In genomic region chr17:56625495-56625894, GRCm38 (mm10) we compare ENCODE assay signal across 8 mouse cellular contexts. TPM values are rescaled to one million over a fixed set of nuclear protein-coding genes. Genes with fewer than 3 reads are reported as not detected.
A peak's percentile ranks its signal among the peaks of the same experiment; 100 is the strongest.
DNase-seq lines count a peak whose midpoint lies in the region; ATAC-seq and TF ChIP-seq lines count a peak whose summit lies in the region.

No protein-coding gene starts in this region.

- no peaks in the 10 kb centered on the region for H3K27me3 ChIP-seq in heart, postnatal 0 days (ENCODE audit: control insufficient read depth, insufficient read depth, low read length)
- H3K27me3 ChIP-seq in hindbrain, postnatal 0 days (ENCODE audit: insufficient read depth, low read length), result no peaks in the 10 kb centered on the region
- H3K27me3 ChIP-seq in midbrain, embryonic 16.5 days (ENCODE audit: control insufficient read depth, insufficient read depth, low read depth, low read length), result no peaks in the 10 kb centered on the region

- DNase-seq in heart, postnatal 0 days (ENCODE audit: low spot score), result no peak
- no peak for DNase-seq in heart, postnatal 36 days
- DNase-seq in adrenal gland, postnatal 10 days, result peak; percentile 62
- no peak for DNase-seq in hindbrain, postnatal 0 days (ENCODE audit: low spot score)
- DNase-seq in cerebellum, postnatal 10 days, result no peak
- no peak for DNase-seq in testis, postnatal 10 days (ENCODE audit: low spot score)
- DNase-seq in natural killer cell, adult 2 months (ENCODE audit: low spot score in 2 of 2), result no peak

- H3K9me3 ChIP-seq in heart, postnatal 0 days (replicated peaks; ENCODE audit: control insufficient read depth, low read length), result no peaks in the 10 kb centered on the region
- H3K9me3 ChIP-seq in hindbrain, postnatal 0 days (ENCODE audit: low read length), result no peaks in the 10 kb centered on the region
- no peaks in the 10 kb centered on the region for H3K9me3 ChIP-seq in midbrain, embryonic 16.5 days (replicated peaks; ENCODE audit: control insufficient read depth, low read length, poor library complexity, severe bottlenecking)

- no peak for ATAC-seq in heart, postnatal 0 days (ENCODE audit: insufficient read depth, low read depth)
- no peak for ATAC-seq in hindbrain, postnatal 0 days
- no peak for ATAC-seq in midbrain, embryonic 16.5 days

- peak overlapping the region; percentile 97; the same call in 1 of the 2 replicates for H3K4me2 ChIP-seq in heart, postnatal 0 days (ENCODE audit: low read depth, low read length)
- H3K4me2 ChIP-seq in hindbrain, postnatal 0 days (ENCODE audit: low read depth, low read length), result peak overlapping the region; percentile 79
- peak overlapping the region; percentile 87 for H3K4me2 ChIP-seq in midbrain, embryonic 16.5 days (ENCODE audit: low read length)

- H3K4me1 ChIP-seq in heart, postnatal 0 days (ENCODE audit: control insufficient read depth, insufficient read depth), result peaks cover 25% of the 10 kb centered on the region
- peaks cover 8% of the 10 kb centered on the region; the same call in 1 of the 2 replicates for H3K4me1 ChIP-seq in hindbrain, postnatal 0 days (ENCODE audit: insufficient read depth, low read length)
- peaks cover 19% of the 10 kb centered on the region for H3K4me1 ChIP-seq in midbrain, embryonic 16.5 days (ENCODE audit: control insufficient read depth, insufficient read depth, low read length)

- 31% methylated on average over 3 of the region's 3 CpGs for WGBS in heart, postnatal 0 days
- WGBS in hindbrain, postnatal 0 days, result 85% methylated on average over 3 of the region's 3 CpGs
- 78% methylated on average over 3 of the region's 3 CpGs for WGBS in midbrain, embryonic 16.5 days

- no peak overlapping the region for H3K4me3 ChIP-seq in heart, postnatal 0 days (ENCODE audit: low read depth, low read length)
- no peak overlapping the region for H3K4me3 ChIP-seq in hindbrain, postnatal 0 days (ENCODE audit: low read length)
- H3K4me3 ChIP-seq in midbrain, embryonic 16.5 days (ENCODE audit: low read depth, low read length), result no peak overlapping the region

- H3K27ac ChIP-seq in heart, postnatal 0 days (ENCODE audit: low read depth), result no peak overlapping the region
- no peak overlapping the region for H3K27ac ChIP-seq in hindbrain, postnatal 0 days
- H3K27ac ChIP-seq in midbrain, embryonic 16.5 days (ENCODE audit: low read length), result no peak overlapping the region

- no peak for TF ChIP-seq CTCF in heart, postnatal 0 days (IDR thresholded peaks at IDR 0.05; ENCODE audit: low read depth)
- TF ChIP-seq CTCF in hindbrain, postnatal 0 days (IDR thresholded peaks at IDR 0.05; ENCODE audit: low read depth), result no peak

- no peak for TF ChIP-seq EP300 in heart, postnatal 0 days (IDR thresholded peaks at IDR 0.05; ENCODE audit: low read depth)

- 0 out of 2 replicates have a peak overlapping the region, but pooled peaks have one; percentile 81 for H3K9ac ChIP-seq in heart, postnatal 0 days (replicated peaks; ENCODE audit: low read depth, low read length)
- H3K9ac ChIP-seq in hindbrain, postnatal 0 days (replicated peaks; ENCODE audit: low read length), result no peak overlapping the region
- H3K9ac ChIP-seq in midbrain, embryonic 16.5 days (ENCODE audit: low read depth, low read length), result no peak overlapping the region

- intact Hi-C loops in heart, postnatal 36 days (cut with DNase I), result loop anchor here (5.0 kb wide), 3 partner anchors 42 to 207 kb away; partner anchors contain the start of genes Ndufa11, Rfx2 and Vmac

- H3K36me3 ChIP-seq in heart, postnatal 0 days (replicated peaks; ENCODE audit: control insufficient read depth, insufficient read depth, low read length), result peaks cover 33% of the 10 kb centered on the region
- peaks cover 25% of the 10 kb centered on the region for H3K36me3 ChIP-seq in hindbrain, postnatal 0 days (ENCODE audit: insufficient read depth, low read length)
- H3K36me3 ChIP-seq in midbrain, embryonic 16.5 days (ENCODE audit: control insufficient read depth, insufficient read depth, low read length), result peaks cover 16% of the 10 kb centered on the region

RNA-seq across cellular contexts. Expression of gene Lonp1, which starts 1.2 kb away (rescaled TPM):
- 109 and 115 TPM in 2 replicates for total RNA-seq in heart, postnatal 0 days (2014; rRNA removed; ENCODE audit: low replicate concordance)
- 43.6 and 46.4 TPM in 2 replicates for polyA plus RNA-seq in heart, postnatal 0 days (2015; fragmentation: Nextera tagmentation; extraction: Ambion mirVana)
- 100 to 1,000 TPM; 118 to 124 TPM for total RNA-seq in heart, postnatal 36 days (2021)
- 100 to 1,000 TPM; 229 to 256 TPM for total RNA-seq in adrenal gland, postnatal 10 days (2021)
- total RNA-seq in hindbrain, postnatal 0 days (2014; rRNA removed), result 67.0 and 72.5 TPM in 2 replicates
- polyA plus RNA-seq in hindbrain, postnatal 0 days (2015; fragmentation: Nextera tagmentation; extraction: Ambion mirVana), result 38.6 and 39.7 TPM in 2 replicates
- 42.8 and 43.0 TPM in 2 replicates for polyA plus RNA-seq in midbrain, embryonic 16.5 days (2015; fragmentation: Nextera tagmentation; extraction: Ambion mirVana)

RNA-seq across cellular contexts. Expression of gene Catsperd, which starts 2.4 kb away (rescaled TPM):
- not detected in 2 replicates for total RNA-seq in heart, postnatal 0 days (2014; rRNA removed; ENCODE audit: low replicate concordance)
- 0.20 and 0.23 TPM in 2 replicates for polyA plus RNA-seq in heart, postnatal 0 days (2015; fragmentation: Nextera tagmentation; extraction: Ambion mirVana)
- not detected for total RNA-seq in heart, postnatal 36 days (2021)
- total RNA-seq in adrenal gland, postnatal 10 days (2021), result 1 to 10 TPM in 1 of 2 experiments, under 1 TPM in 1; 0.66 to 1.1 TPM
- 0.32 and 2.4 TPM in 2 replicates for total RNA-seq in hindbrain, postnatal 0 days (2014; rRNA removed)
- polyA plus RNA-seq in hindbrain, postnatal 0 days (2015; fragmentation: Nextera tagmentation; extraction: Ambion mirVana), result 1.2 and 1.3 TPM in 2 replicates
- polyA plus RNA-seq in midbrain, embryonic 16.5 days (2015; fragmentation: Nextera tagmentation; extraction: Ambion mirVana), result 1.8 and 2.1 TPM in 2 replicates

RNA-seq across cellular contexts. Expression of gene Rpl36, which starts 12.3 kb away (rescaled TPM):
- 1,192 and 2,008 TPM in 2 replicates for total RNA-seq in heart, postnatal 0 days (2014; rRNA removed; ENCODE audit: low replicate concordance)
- polyA plus RNA-seq in heart, postnatal 0 days (2015; fragmentation: Nextera tagmentation; extraction: Ambion mirVana), result 1,600 and 1,704 TPM in 2 replicates
- 100 to 1,000 TPM; 724 to 728 TPM for total RNA-seq in heart, postnatal 36 days (2021)
- total RNA-seq in adrenal gland, postnatal 10 days (2021), result 1,000 to 10,000 TPM; 1,095 to 1,101 TPM
- 939 and 1,848 TPM in 2 replicates for total RNA-seq in hindbrain, postnatal 0 days (2014; rRNA removed)
- polyA plus RNA-seq in hindbrain, postnatal 0 days (2015; fragmentation: Nextera tagmentation; extraction: Ambion mirVana), result 1,254 and 1,260 TPM in 2 replicates
- polyA plus RNA-seq in midbrain, embryonic 16.5 days (2015; fragmentation: Nextera tagmentation; extraction: Ambion mirVana), result 789 and 838 TPM in 2 replicates

RNA-seq across cellular contexts. Expression of gene 2410015M20Rik, which starts 15.9 kb away (rescaled TPM):
- 199 and 207 TPM in 2 replicates for total RNA-seq in heart, postnatal 0 days (2014; rRNA removed; ENCODE audit: low replicate concordance)
- polyA plus RNA-seq in heart, postnatal 0 days (2015; fragmentation: Nextera tagmentation; extraction: Ambion mirVana), result 527 and 554 TPM in 2 replicates
- 100 to 1,000 TPM; 342 to 346 TPM for total RNA-seq in heart, postnatal 36 days (2021)
- total RNA-seq in adrenal gland, postnatal 10 days (2021), result 100 to 1,000 TPM; 468 to 485 TPM
- total RNA-seq in hindbrain, postnatal 0 days (2014; rRNA removed), result 65.8 and 79.7 TPM in 2 replicates
- 222 and 247 TPM in 2 replicates for polyA plus RNA-seq in hindbrain, postnatal 0 days (2015; fragmentation: Nextera tagmentation; extraction: Ambion mirVana)
- polyA plus RNA-seq in midbrain, embryonic 16.5 days (2015; fragmentation: Nextera tagmentation; extraction: Ambion mirVana), result 171 and 182 TPM in 2 replicates

RNA-seq across cellular contexts. Expression of gene Safb, which starts 40.9 kb away (rescaled TPM):
- 15.4 and 39.8 TPM in 2 replicates for total RNA-seq in heart, postnatal 0 days (2014; rRNA removed; ENCODE audit: low replicate concordance)
- 52.9 and 55.5 TPM in 2 replicates for polyA plus RNA-seq in heart, postnatal 0 days (2015; fragmentation: Nextera tagmentation; extraction: Ambion mirVana)
- total RNA-seq in heart, postnatal 36 days (2021), result 10 to 100 TPM; 55.1 to 65.8 TPM
- total RNA-seq in adrenal gland, postnatal 10 days (2021), result 100 to 1,000 TPM in 1 of 2 experiments, 10 to 100 TPM in 1; 92.1 to 113 TPM
- total RNA-seq in hindbrain, postnatal 0 days (2014; rRNA removed), result 40.8 and 47.0 TPM in 2 replicates
- 71.7 and 85.0 TPM in 2 replicates for polyA plus RNA-seq in hindbrain, postnatal 0 days (2015; fragmentation: Nextera tagmentation; extraction: Ambion mirVana)
- polyA plus RNA-seq in midbrain, embryonic 16.5 days (2015; fragmentation: Nextera tagmentation; extraction: Ambion mirVana), result 121 and 122 TPM in 2 replicates
